Mouse (Mus musculus) erythroblast, embryonic 14.5 days (primary cell): ENCODE measurements around the gene Tns1.

ENCODE experiments used
- GATA1 ChIP-seq: IDR thresholded peaks from 2 replicates; pipeline ENCODE4 v1.6.1; 2012; ENCODE audit warnings: low read length, inconsistent platforms, mixed read lengths
- TAL1 ChIP-seq: IDR thresholded peaks from 3 replicates; pipeline ENCODE4 v1.6.1; 2012; ENCODE audit warnings: low read length, inconsistent platforms, mixed read lengths

GRCm38 (mm10) chr1:74073791-74074190 is 50.5 kb downstream of the Tns1 start:
- TF ChIP-seq TAL1, result no peak
- no peak for TF ChIP-seq GATA1
